Mouse (Mus musculus) lung, adult 2 months (tissue): ENCODE measurements around the gene Ttc21b. TPM values are rescaled to one million over a fixed set of nuclear protein-coding genes. Genes with fewer than 3 reads are reported as not detected.

Source experiments
- DNase-seq: peaks from one replicate; pipeline ENCODE4 v3.0.0; 2022
- H3K4me1 ChIP-seq: fragments of 200-500 bp; 2 replicates; pipeline ENCODE4 v1.6.1; 2011; ENCODE audit warnings: low read length; ENCODE audit not compliant: control insufficient read depth, insufficient read depth
- H3K4me3 ChIP-seq: fragments of 200-500 bp; replicated peaks from 2 replicates; pipeline ENCODE3; 2011; ENCODE audit warnings: low read depth, mild to moderate bottlenecking, control low read depth, low read length; ENCODE audit errors: extremely low read depth
- CTCF ChIP-seq: fragments of 200-500 bp; IDR thresholded peaks from 2 replicates; pipeline ENCODE4 v1.5.1; 2011; ENCODE audit warnings: mild to moderate bottlenecking, low read length, control low read depth; ENCODE audit not compliant: insufficient read depth
- POLR2A ChIP-seq: fragments of 200-500 bp; IDR thresholded peaks from 2 replicates; pipeline ENCODE4 v1.6.1; 2011; ENCODE audit warnings: low read depth, mild to moderate bottlenecking, control low read depth, low read length, borderline replicate concordance; ENCODE audit errors: extremely low read depth
- WGBS: fragments of 180-500 bp; shearing (Covaris S2); methylation state at CpG from one replicate; pipeline ENCODE4 v1.1.7; 2018; 5-methylcytosine and 5-hydroxymethylcytosine counted together
- polyA plus RNA-seq: library from polyadenylated mRNA; depleted of rRNA; stranded (reverse); fragments of >200 nt; gene quantifications from 2 replicates; pipeline ENCODE4 v1.2.3, GENCODE M21; 2012; rRNA removed

The Ttc21b gene
- 3.2 and 4.2 TPM in 2 replicates for polyA plus RNA-seq

- Histone ChIP-seq H3K4me3 (peak within 1 kb of the TSS; percentile 84), H3K4me1 (peaks cover 3% of the 10 kb centered on the region; the same call in 1 of the 2 replicates)
- DNase-seq = peak; percentile 95
- WGBS = under 1% methylated on average over 56 of the region's 56 CpGs
- TF ChIP-seq POLR2A (no peak), CTCF (peak; percentile 60)
Measured at GRCm38 (mm10) chr2:66256220-66257131, at the start of gene Ttc21b. Ttc21b (minus strand) TSS chr2:66256617.

GRCm38 (mm10) chr2:66272551-66272950 is 16.1 kb upstream of the Ttc21b start:
- no peak overlapping the region for H3K4me3 ChIP-seq
- no peaks in the 10 kb centered on the region for H3K4me1 ChIP-seq
- TF ChIP-seq CTCF (no peak), POLR2A (no peak)
- no peak for DNase-seq
- 34% methylated on average over 3 of the region's 3 CpGs for WGBS

GRCm38 (mm10) chr2:66244013-66244412 is 12.4 kb downstream of the Ttc21b start:
- TF ChIP-seq CTCF (no peak), POLR2A (no peak)
- DNase-seq = no peak
- Histone ChIP-seq H3K4me3 (no peak overlapping the region), H3K4me1 (no peaks in the 10 kb centered on the region)
- WGBS = 73% methylated on average over 1 of the region's 1 CpGs

- 84% methylated on average over 1 of the region's 1 CpGs for WGBS
- TF ChIP-seq POLR2A (no peak), CTCF (no peak)
- no peak for DNase-seq
- Histone ChIP-seq H3K4me1 (no peaks in the 10 kb centered on the region), H3K4me3 (no peak overlapping the region)
Measured at GRCm38 (mm10) chr2:66240334-66240733, 16.1 kb downstream of the Ttc21b start.

- WGBS = 63% methylated on average over 5 of the region's 5 CpGs
- Histone ChIP-seq H3K4me1 (no peaks in the 10 kb centered on the region), H3K4me3 (no peak overlapping the region)
- TF ChIP-seq CTCF = no peak
- TF ChIP-seq POLR2A = no peak
- no peak for DNase-seq
Measured at GRCm38 (mm10) chr2:66238886-66239285, 17.5 kb downstream of the Ttc21b start.

GRCm38 (mm10) chr2:66220954-66221353 is 35.5 kb downstream of the Ttc21b start:
- TF ChIP-seq POLR2A = no peak
- TF ChIP-seq CTCF = no peak

GRCm38 (mm10) chr2:66209875-66210274 is 46.5 kb downstream of the Ttc21b start:
- whole genome bisulfite sequencing = 55% methylated on average over 10 of the region's 10 CpGs
- DNase-seq = no peak
- Histone ChIP-seq H3K4me3 (no peak overlapping the region), H3K4me1 (no peaks in the 10 kb centered on the region)
- TF ChIP-seq CTCF (no peak), POLR2A (no peak)

More at GRCm38 (mm10) chr2:66220954-66221353, 35.5 kb downstream of the Ttc21b start:
- no peak for DNase-seq
- WGBS = 90% methylated on average over 7 of the region's 7 CpGs
- Histone ChIP-seq H3K4me1 (no peaks in the 10 kb centered on the region), H3K4me3 (no peak overlapping the region)

GRCm38 (mm10) chr2:66209353-66209752 is 47.1 kb downstream of the Ttc21b start:
- no peak overlapping the region for H3K4me3 ChIP-seq
- DNase-seq = no peak
- no peaks in the 10 kb centered on the region for H3K4me1 ChIP-seq
- WGBS = 95% methylated on average over 13 of the region's 13 CpGs
- TF ChIP-seq POLR2A (no peak), CTCF (no peak)

GRCm38 (mm10) chr2:66206796-66207195 is 49.6 kb downstream of the Ttc21b start:
- no peak overlapping the region for H3K4me3 ChIP-seq
- no peaks in the 10 kb centered on the region for H3K4me1 ChIP-seq
- DNase-seq = no peak
- TF ChIP-seq CTCF (no peak), POLR2A (no peak)
- 88% methylated on average over 2 of the region's 2 CpGs for WGBS

GRCm38 (mm10) chr2:66204218-66204617 is 52.2 kb downstream of the Ttc21b start:
- no peak for DNase-seq
- no peak for TF ChIP-seq CTCF
- TF ChIP-seq POLR2A = no peak
- Histone ChIP-seq H3K4me3 (no peak overlapping the region), H3K4me1 (no peaks in the 10 kb centered on the region)
- 92% methylated on average over 2 of the region's 2 CpGs for WGBS
